Mouse (Mus musculus): ENCODE measurements at regions not wholly inside any gene's neighbourhood (a gene's known extent, or its start where the extent isn't known, plus 50 kb on each side); places are given as distances from the start of the nearest gene placed in this dataset.

DNA sequence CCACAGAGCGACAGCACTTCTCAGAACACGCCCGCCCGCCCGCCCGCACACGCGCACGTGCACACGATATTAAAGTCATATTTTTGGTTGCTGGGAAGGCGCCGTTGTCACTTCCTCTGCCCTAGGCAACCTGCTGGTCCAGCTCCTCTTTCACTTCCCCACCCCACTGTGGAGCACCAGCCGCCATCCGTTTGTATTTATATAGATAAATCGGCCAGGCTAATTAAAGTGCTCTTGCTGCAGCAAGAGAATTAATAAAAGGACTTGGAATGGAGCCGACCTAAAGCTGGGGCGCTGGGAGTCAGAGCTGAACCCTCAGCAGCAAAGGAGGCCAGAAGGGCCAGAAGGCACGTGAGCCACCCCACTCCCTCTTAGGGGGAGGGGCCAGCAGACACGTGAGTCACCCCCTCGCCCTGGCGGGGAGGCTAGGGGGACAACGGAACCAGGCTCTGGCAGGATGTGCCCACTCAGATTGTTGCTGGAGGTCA is 100.6 kb upstream of the Unc5b start:
- no peak for TF ChIP-seq CTCF (IDR thresholded peaks at IDR 0.05; ENCODE audit: low read depth)
- no peak for TF ChIP-seq EP300 (IDR thresholded peaks at IDR 0.05; ENCODE audit: low read depth)

All from liver, postnatal 0 days (tissue).